Mouse (Mus musculus) kidney, postnatal 0 days (tissue): ENCODE results near the gene Gm38392. TPM values are rescaled to one million over a fixed set of nuclear protein-coding genes. Genes with fewer than 3 reads are reported as not detected.

Source experiments
- ATAC-seq: fragments of 200-750 bp; cut with Nextera tagmentation; replicated peaks from 2 replicates; pipeline ENCODE4 v1.8.0; 2017; ENCODE audit warnings: low read depth, moderate number of reproducible peaks, moderate TSS enrichment, moderate library complexity; ENCODE audit not compliant: low FRiP score
- DNase-seq: peaks from one replicate; pipeline ENCODE4 v3.0.0-alpha.2; 2016; ENCODE audit warnings: low spot score
- H3K27ac ChIP-seq: fragments of 300-500 bp; sonication (generic); 2 replicates; pipeline ENCODE4 v1.5.1; 2014; ENCODE audit warnings: mild to moderate bottlenecking
- H3K27me3 ChIP-seq: fragments of 300-500 bp; sonication (generic); 2 replicates; pipeline ENCODE4 v1.6.1; 2014; ENCODE audit warnings: low read length, mixed read lengths; ENCODE audit not compliant: insufficient read depth
- H3K36me3 ChIP-seq: fragments of 300-500 bp; sonication (generic); 2 replicates; pipeline ENCODE4 v1.6.1; 2014; ENCODE audit warnings: low read length, mixed read lengths; ENCODE audit not compliant: insufficient read depth
- H3K4me1 ChIP-seq: fragments of 300-500 bp; sonication (generic); replicated peaks from 2 replicates; pipeline ENCODE4 v1.6.1; 2014; ENCODE audit warnings: antibody characterized with exemption, low read length, mixed read lengths; ENCODE audit not compliant: insufficient read depth
- H3K4me2 ChIP-seq: fragments of 300-500 bp; sonication (generic); 2 replicates; pipeline ENCODE4 v1.6.1; 2014; ENCODE audit warnings: mild to moderate bottlenecking, low read length, moderate library complexity, mixed read lengths
- H3K4me3 ChIP-seq: fragments of 300-500 bp; sonication (generic); replicated peaks from 2 replicates; pipeline ENCODE4 v1.5.1; 2014; ENCODE audit warnings: low read depth, low read length
- H3K9ac ChIP-seq: fragments of 300-500 bp; sonication (generic); 2 replicates; pipeline ENCODE4 v1.6.1; 2014; ENCODE audit warnings: low read depth, low read length
- H3K9me3 ChIP-seq: fragments of 300-500 bp; sonication (generic); replicated peaks from 2 replicates; pipeline ENCODE4 v1.6.1; 2016; ENCODE audit warnings: low read length, inconsistent platforms, mixed read lengths
- CTCF ChIP-seq: IDR thresholded peaks from 2 replicates; pipeline ENCODE4 v1.5.1; 2016; ENCODE audit warnings: antibody characterized with exemption, low read depth, mild to moderate bottlenecking, moderate library complexity
- WGBS: fragments of 180-500 bp; shearing (Covaris S2); extraction: QIAGEN DNeasy Blood & Tissue Kit; methylation state at CpG from one replicate; pipeline ENCODE4 v1.1.7; 2014; 5-methylcytosine and 5-hydroxymethylcytosine counted together
- polyA plus RNA-seq: library from polyadenylated mRNA; unstranded; fragments of >200 nt; fragmentation: Nextera tagmentation; extraction: Ambion mirVana; gene quantifications from 2 replicates; pipeline ENCODE4 v1.2.1, GENCODE M21; 2015

Gm38392 gene
- polyA plus RNA-seq, 1 experiment from 2014 or later: 3.8 TPM

- Histone ChIP-seq H3K9ac (no peak overlapping the region), H3K4me1 (peaks cover 10% of the 10 kb centered on the region; the same call in 1 of the 2 replicates), H3K27ac (no peak overlapping the region), H3K9me3 (no peaks in the 10 kb centered on the region), H3K4me2 (no peak overlapping the region), H3K4me3 (no peak overlapping the region), H3K36me3 (no peaks in the 10 kb centered on the region), H3K27me3 (peaks cover 96% of the 10 kb centered on the region)
- ATAC-seq: no peak
- DNase-seq: no peak
- no peak for TF ChIP-seq CTCF
- 10% methylated on average over 1 of the region's 1 CpGs for WGBS
Observed at GRCm38 (mm10) chr3:88204751-88205150, 82.3 kb downstream of the Gm38392 start.

- H3K4me2 ChIP-seq: no peak overlapping the region
- peaks cover 10% of the 10 kb centered on the region; the same call in 1 of the 2 replicates for H3K4me1 ChIP-seq
- 2% methylated on average over 7 of the region's 7 CpGs for WGBS
- H3K27ac ChIP-seq: no peak overlapping the region
- H3K9ac ChIP-seq: no peak overlapping the region
- no peak for DNase-seq
- TF ChIP-seq CTCF: no peak
- no peaks in the 10 kb centered on the region for H3K9me3 ChIP-seq
- H3K27me3 ChIP-seq: peaks cover 95% of the 10 kb centered on the region
- no peaks in the 10 kb centered on the region for H3K36me3 ChIP-seq
- no peak for ATAC-seq
- no peak overlapping the region for H3K4me3 ChIP-seq
Observed at GRCm38 (mm10) chr3:88203999-88204700, 82.9 kb downstream of the Gm38392 start.

- WGBS: 12% methylated on average over 5 of the region's 5 CpGs
- H3K36me3 ChIP-seq: no peaks in the 10 kb centered on the region
- no peak overlapping the region for H3K4me2 ChIP-seq
- H3K9ac ChIP-seq: no peak overlapping the region
- TF ChIP-seq CTCF: no peak
- ATAC-seq (no peak), DNase-seq (no peak)
- peaks cover 93% of the 10 kb centered on the region for H3K27me3 ChIP-seq
- H3K4me1 ChIP-seq: peaks cover 10% of the 10 kb centered on the region; the same call in 1 of the 2 replicates
- no peak overlapping the region for H3K27ac ChIP-seq
- H3K9me3 ChIP-seq: no peaks in the 10 kb centered on the region
- H3K4me3 ChIP-seq: no peak overlapping the region
Observed at GRCm38 (mm10) chr3:88203456-88203855, 83.6 kb downstream of the Gm38392 start.

- WGBS: 4% methylated on average over 6 of the region's 6 CpGs
- Histone ChIP-seq H3K9me3 (no peaks in the 10 kb centered on the region), H3K36me3 (no peaks in the 10 kb centered on the region), H3K27me3 (peaks cover 89% of the 10 kb centered on the region), H3K27ac (no peak overlapping the region), H3K4me1 (peaks cover 10% of the 10 kb centered on the region; the same call in 1 of the 2 replicates), H3K9ac (no peak overlapping the region), H3K4me2 (no peak overlapping the region), H3K4me3 (no peak overlapping the region)
- ATAC-seq (no peak), DNase-seq (no peak)
- no peak for TF ChIP-seq CTCF
Observed at GRCm38 (mm10) chr3:88202986-88203385, 84.0 kb downstream of the Gm38392 start.

- DNase-seq: no peak
- no peak overlapping the region for H3K27ac ChIP-seq
- TF ChIP-seq CTCF: no peak
- H3K27me3 ChIP-seq: peaks cover 84% of the 10 kb centered on the region
- no peak overlapping the region for H3K4me3 ChIP-seq
- H3K4me2 ChIP-seq: no peak overlapping the region
- WGBS: 16% methylated on average over 5 of the region's 5 CpGs
- H3K36me3 ChIP-seq: no peaks in the 10 kb centered on the region
- no peaks in the 10 kb centered on the region for H3K9me3 ChIP-seq
- ATAC-seq: no peak
- peaks cover 10% of the 10 kb centered on the region; the same call in 1 of the 2 replicates for H3K4me1 ChIP-seq
- H3K9ac ChIP-seq: no peak overlapping the region
Observed at GRCm38 (mm10) chr3:88201640-88202039, 85.4 kb downstream of the Gm38392 start.

GRCm38 (mm10) chr3:88200972-88201330, 86.1 kb downstream of the Gm38392 start:
- no peaks in the 10 kb centered on the region for H3K9me3 ChIP-seq
- no peak overlapping the region for H3K9ac ChIP-seq
- no peak for TF ChIP-seq CTCF
- peaks cover 10% of the 10 kb centered on the region; the same call in 1 of the 2 replicates for H3K4me1 ChIP-seq
- no peak overlapping the region for H3K27ac ChIP-seq
- H3K4me2 ChIP-seq: peak overlapping the region; percentile 51
- no peaks in the 10 kb centered on the region for H3K36me3 ChIP-seq
- H3K4me3 ChIP-seq: peak overlapping the region; percentile 31
- peaks cover 80% of the 10 kb centered on the region for H3K27me3 ChIP-seq
- ATAC-seq (no peak), DNase-seq (no peak)
- 1% methylated on average over 37 of the region's 37 CpGs for WGBS
